Mouse (Mus musculus): ENCODE results near the gene Il24. TPM values are rescaled to one million over a fixed set of nuclear protein-coding genes. Genes with fewer than 3 reads are reported as not detected.

Il24 gene
- not detected for total RNA-seq (2022)

DNA sequence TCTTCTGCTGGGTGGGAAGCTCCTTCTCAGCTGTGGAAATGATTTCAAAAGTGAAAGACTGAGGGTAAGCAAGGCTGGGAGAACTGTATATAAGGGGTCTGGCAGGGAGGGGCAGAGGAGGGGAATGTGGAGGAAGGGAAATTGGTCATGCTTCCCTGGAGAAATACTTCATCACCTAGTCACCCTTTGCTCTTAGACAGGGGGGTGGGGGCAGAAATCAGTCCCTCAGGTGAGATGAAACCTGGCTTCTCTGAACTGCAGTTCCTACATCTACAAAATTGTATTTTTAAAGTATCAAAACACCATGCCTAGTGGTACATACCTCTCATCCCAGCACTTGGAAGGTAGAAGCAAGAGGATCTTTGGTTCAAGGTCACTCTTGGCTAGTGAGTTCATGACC, at the start of gene Il24:
Gene Il24 (minus strand): TSS at position 101 of the 400 bp plus-strand sequence.
- DNase-seq (ENCODE audit: low spot score), result no peak

DNA sequence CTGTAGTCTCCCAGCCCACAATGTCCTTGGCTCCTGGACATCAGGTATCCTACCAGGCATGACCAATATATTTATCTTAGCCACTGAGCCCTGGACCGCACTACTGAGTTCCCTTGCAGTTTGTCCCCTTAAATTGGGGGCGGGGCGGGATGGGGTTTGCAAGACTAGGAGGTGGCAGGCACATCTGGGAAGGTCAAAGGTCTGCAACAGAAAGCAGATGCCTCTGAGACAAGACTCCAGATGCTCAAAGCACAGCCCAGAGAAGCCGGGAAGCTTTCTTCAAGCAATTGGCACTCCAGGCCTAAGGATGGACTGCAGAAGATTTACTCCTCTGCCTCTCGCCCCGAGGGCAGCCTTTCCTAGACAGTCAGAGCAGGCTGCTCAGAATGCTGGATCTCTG, 49.1 kb upstream of the Il24 start:
- no peak for DNase-seq (ENCODE audit: low spot score)

DNA sequence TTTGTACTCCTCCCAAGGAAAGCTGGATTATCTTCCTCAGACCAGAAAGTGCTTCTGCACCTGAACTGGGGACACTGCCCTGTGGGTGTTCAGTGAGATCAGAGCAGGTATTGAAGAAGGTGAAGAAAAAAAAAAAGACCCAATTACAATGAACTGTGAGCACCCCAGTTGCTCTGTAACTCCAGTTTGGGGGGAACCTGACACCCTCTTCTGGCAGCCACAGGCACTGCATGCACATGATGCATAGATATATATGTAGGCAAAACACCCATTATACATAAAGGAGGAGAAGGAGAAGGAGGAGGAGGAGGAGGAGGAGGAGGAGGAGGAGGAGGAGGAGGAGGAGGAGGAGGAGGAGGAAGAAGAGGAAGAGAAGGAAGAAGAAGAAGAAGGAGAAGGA, 39.2 kb upstream of the Il24 start:
- DNase-seq (ENCODE audit: low spot score), result no peak

DNA sequence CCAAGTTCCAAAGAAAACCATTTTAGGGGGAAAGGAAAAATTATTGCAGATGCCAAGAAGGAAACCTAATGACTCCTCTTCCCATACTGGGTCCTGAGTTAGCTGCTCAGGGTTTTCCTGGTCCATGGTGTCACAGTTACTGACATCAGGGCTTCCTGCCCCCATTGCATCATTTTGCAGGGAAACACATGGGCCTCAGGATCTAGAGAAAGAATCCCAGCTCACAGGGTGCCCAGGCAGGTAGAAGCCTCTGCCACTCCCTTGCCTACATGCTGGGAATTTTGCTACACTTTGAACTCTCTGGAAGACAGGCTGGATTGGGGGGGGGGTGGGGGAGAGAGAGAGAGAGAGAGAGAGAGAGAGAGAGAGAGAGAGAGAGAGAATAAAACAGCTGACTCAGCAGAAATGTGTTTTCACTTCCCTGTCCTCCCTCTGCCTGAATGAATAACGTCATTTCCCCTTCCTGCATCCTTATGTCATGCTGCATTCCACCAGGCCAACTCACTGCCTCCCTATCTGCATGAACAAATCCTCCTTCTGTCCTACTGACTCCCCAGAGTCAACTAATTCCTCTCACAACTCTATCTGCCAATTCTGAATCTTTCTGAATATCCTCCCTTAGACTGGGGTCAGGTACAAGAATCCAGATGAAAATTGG, 31.2 kb upstream of the Il24 start:
- no peak for DNase-seq (ENCODE audit: low spot score)

DNA sequence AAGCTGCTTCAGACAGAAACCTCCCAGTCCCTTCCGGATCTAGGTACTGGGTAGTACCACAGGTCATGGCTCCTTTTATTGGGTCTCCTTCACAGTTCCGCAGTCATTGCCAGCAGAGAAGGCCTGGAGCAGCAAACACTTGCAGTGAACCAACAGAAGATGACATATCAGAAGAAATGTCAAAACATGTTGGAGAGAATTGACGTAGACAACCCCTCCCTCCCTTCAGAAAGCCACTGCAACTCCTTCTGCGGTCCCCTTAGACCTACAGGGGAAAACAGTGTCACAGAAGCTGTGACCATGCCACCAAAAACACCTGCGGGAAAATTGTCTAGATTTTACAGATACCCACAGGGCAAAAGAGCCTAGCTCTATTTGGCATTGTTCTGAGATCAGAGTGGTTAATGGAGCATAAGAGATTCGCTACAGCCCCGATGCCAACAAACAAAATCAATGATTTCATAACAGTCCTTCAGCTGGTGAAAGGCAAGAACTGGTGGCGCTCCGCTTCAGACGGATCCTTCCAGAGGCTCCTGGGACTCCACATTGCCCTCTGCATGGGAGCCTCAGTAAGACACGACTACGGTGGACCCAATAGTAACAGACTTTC, 24.3 kb upstream of the Il24 start, which contains the start of gene Il20:
Gene Il20 (minus strand): TSS at position 51 of the 610 bp plus-strand sequence.
- DNase-seq (ENCODE audit: low spot score), result no peak

DNA sequence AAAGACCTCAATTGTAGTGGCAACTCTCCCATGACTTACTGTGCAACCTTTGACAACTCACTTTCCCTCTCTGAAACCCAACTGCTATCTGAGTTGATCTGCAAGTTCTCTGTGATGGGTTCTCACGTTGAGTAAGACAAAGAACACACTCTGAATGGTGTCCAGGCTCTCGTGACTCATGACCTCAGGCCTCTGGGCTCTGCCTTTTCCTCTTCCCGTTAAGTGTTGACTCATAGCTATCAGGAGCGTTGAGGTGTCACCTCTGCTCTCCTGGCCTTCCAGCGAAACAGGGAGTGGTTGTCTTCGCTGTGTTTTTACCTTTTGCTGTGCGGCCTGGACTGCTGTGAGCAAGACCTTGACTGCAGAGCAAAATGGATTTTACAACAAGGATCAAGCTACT, 15.3 kb upstream of the Il24 start:
- no peak for DNase-seq (ENCODE audit: low spot score)

DNA sequence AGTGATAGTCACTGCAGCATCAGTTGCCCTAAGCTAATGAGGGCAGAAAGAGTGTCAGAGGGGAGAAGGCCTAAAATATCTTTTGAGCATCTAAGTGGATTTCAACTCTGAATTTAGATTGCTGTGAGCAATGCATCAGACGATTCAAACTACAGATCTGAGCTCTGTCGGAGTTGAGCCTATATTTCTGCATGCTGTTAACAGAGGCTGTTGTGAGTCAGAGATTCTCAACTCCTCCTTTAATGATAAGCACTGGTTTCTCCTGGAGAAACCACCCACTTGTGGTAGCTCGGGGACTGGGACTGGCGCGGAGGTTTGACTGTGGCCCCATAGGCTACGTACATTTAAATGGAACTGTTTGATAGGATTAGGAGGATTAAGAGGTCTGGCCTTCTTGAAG, 7.2 kb upstream of the Il24 start:
- no peak for DNase-seq (ENCODE audit: low spot score)

DNA sequence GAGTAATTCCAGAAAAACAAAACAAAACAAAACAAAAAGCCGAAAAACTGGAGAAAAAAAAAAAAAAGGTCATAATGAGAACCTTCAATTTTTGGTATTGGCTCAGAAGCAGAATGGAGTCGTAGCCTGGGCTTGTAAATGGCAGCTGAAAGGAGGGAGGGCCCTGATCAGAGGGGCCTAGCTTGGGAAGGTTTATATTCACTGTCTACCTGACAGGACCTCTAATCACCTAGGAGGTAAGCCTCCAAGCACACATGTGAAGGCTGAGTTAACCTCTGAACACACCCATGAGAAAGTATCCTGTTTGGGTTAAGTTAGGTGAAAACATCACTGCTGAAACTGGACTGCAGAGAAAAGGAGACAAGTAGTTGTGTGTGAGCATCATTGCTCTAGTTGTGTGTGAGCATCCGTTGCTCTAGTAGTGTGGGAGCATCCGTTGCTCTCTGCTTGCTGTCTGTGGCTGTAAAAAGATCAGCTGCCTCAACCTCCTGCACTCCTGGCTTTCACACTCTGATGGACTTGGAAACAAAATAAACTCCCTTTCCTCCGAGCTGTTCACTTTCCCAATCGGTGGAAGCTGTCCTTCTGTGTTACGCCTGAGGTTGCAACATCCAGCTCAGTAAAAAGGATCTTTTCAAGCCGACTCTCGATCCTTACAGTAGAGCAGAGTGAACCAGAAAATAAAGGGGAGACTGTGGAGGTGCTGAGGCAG, 6.2 kb upstream of the Il24 start:
- no peak for DNase-seq (ENCODE audit: low spot score)

DNA sequence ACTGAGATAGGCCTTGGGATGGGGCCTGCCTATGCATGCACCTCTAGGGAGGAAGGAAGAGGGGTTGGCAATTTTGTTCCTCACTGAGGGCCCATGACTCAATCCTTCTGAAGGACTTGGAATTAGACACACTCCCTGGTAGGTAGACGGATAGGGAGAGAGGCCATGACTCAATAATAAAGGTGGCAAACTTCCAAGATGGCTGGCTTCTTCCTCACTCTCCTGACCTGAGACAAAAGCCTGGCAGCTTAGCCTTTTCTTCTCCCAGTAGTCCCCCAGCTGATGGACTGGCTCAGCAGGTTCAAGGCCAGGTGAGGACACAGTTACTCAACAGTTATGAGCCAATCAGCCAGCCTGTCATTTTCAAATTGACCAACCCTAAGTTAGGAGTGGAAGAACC, 5.2 kb upstream of the Il24 start:
- no peak for DNase-seq (ENCODE audit: low spot score)

DNA sequence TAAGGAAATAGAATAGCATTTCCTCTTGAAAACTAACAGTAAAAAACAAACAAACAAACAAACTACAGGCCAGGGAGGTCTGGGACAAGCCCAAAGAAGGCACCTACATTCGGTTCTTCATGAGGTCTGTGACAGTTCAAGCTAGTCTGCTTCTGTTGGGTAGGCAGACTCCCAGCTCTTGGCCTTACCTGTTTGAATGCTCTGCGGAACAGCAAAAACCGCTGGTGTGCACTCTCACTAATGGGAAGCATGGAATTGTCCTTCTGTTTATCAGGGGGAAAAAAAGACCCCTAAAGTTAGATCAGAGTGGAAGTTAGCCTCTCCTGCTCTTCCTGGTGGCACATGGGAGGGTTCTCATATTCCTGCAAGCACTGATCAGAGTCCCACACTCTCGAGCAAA, 4.1 kb downstream of the Il24 start:
- DNase-seq (ENCODE audit: low spot score), result no peak

DNA sequence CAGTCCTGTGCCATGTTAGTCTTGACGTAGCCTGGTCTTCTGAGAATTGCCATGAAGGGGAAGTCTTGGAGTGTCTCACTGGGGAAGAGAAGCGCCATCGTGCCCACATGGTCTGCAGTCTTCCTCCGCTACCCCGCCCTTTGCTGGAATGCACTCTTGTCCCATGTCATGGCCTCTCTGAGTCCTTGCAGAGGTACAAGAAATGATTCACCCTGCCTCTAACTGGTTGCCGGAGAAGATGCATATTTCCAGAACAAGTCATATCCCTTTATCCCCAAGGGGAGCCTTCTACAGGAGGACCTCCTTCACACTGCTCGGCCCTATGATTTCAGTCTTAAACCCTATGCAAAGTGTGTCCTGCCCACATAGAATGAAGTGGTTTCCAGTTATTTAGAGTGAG, 7.3 kb downstream of the Il24 start:
- no peak for DNase-seq (ENCODE audit: low spot score)

DNA sequence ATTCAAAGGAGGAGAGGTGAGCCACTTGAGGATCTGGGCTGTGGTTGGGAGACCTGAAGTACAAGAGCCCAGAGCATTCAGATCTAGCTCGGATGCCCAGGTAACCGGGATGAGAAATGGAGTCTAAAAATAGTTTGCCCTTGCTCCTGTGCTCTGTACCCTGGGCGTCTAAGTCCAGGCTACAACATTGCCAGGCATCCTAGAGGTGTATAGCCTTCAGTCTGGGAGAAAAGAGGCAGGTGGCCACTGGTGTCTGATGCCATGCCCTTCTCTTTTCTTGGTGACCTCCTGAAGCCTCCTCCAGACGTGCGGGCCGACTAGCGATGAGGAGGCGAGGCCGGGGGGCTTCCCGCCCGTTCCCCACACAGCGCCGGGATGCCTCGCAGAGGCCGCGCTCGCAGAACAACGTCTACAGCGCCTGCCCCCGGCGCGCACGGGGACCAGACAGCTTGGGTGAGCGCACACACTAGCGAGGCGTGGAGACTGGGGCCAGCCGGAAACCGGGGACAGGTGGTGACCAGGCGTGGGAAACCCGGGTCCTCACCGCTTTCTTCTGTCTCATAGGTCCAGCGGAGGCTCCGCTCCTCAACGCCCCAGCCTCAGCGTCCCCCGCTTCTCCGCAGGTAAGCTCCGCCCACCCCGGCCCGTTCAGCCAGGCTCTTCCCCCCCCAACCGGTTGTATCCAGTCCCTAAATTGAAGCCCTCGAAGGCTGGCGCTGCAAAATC, 9.2 kb downstream of the Il24 start:
- no peak for DNase-seq (ENCODE audit: low spot score)

DNA sequence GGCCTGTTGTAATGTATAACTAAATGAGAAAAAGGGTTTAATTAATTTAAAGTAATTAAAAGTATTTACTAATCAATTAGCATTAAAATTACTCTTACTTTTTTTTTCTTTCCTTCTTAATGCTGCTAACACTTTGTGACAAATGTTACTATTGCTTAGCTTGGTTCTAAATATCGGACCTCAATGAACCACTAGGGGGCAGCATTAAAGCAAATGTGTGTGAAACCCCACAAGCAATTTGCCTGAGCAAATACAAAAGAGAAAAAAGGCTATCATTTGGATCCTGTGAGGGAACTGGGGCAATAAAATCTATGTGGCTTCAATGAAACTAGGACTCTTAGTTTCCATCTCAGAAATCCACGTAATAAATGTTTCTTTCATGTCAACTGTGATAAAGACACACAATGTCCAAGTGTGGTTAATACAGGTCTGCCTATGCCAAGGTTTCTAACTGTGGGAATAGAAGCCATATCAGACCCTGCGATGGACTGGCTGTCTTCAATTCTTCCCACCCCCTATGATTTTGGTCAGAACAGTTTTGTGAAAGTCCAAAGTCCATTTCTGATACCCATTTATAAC, 10.2 kb downstream of the Il24 start:
- peak; percentile 51 for DNase-seq (ENCODE audit: low spot score)

DNA sequence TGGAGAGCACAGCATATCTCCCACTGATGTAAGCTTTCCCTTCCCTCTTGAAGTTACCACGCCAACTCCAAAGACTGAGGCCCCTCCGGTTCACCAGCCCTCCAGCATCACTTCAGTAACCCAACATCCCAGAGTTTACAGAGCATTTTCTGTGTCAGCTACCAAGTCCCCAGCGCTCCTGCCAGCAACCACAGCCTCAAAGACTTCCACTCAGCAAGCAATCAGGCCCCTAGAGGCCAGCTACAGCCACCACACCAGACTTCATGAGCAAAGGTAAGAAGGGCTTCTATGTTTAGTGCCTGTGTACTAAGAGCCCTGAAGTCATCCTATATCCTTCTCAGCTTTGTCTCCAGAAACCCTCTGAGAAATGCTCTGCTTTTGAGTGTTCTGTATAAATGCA, 11.3 kb downstream of the Il24 start:
- DNase-seq (ENCODE audit: low spot score), result no peak

DNA sequence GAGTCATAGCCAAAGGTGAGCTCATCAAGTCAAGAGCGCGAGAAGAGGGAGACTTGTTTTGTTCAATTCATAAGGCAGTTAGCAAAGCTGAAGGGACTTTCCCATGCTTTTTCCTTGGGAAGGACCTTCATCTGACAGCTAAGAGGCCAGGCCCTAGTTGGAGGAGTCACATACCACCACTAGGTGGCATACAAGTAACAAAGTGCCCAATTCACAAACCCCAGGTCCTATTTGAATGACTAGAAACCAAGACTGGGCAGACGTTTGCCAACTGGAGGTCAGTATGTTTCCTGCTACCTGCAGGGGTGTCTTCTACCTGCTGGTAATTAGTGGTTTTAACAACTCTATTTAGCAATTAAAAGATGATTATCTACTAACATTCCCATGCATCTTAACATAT, 12.1 kb downstream of the Il24 start:
- peak; percentile 22 for DNase-seq (ENCODE audit: low spot score)

DNA sequence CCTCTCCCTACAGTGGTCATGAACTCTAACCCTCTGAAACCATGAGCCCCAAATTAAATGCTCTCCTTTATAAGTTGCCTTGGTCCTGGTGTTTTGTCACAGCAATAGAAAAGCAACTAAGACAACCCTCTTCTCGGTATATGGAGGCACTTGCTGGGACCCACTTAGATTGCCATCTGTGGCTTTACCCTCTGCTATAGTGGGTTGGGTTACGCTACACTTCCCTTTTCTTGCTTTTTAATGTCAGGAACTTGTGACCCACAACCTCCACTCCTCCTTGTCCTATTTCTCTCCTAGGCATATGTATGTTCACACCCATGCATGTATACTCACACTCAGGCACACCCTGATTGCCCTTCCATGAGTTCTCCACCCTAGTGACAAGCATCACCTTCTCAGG, 14.3 kb downstream of the Il24 start:
- no peak for DNase-seq (ENCODE audit: low spot score)

DNA sequence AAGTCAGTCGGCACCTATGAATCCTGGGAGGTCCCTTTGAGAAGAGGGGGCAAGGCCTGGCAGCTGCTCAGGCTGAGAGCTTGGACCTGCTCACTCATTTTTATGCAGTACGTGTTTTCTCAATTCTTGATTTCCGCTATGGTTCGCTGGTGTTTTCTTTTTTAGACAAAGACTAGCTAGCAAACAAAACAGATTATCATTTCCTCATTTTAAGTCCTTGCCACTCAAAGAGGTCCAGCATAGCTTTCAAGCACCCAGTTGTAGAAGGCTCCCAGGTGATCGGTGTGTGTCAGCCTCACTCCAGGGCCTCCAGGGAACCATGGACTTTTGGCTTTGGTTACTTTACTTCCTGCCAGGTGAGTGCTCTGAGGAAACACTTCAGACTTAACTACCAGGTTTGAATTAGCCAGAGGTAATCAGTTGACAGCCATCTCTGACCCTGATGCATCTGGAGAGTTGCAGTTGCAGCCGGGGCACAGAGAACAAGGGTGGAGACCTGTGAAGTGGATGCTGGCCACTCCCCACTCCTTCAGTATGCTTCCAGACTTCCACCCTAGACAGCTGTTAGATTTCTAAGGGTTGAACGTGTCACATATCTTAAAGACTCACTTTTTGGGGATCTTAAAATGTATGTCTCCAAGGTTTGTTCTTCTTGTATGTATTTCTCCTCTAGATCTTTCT, 21.6 kb downstream of the Il24 start, which contains the start of gene Fcmr:
Gene Fcmr (plus strand): TSS at position 129 of the 681 bp plus-strand sequence.
- DNase-seq (ENCODE audit: low spot score), result no peak

DNA sequence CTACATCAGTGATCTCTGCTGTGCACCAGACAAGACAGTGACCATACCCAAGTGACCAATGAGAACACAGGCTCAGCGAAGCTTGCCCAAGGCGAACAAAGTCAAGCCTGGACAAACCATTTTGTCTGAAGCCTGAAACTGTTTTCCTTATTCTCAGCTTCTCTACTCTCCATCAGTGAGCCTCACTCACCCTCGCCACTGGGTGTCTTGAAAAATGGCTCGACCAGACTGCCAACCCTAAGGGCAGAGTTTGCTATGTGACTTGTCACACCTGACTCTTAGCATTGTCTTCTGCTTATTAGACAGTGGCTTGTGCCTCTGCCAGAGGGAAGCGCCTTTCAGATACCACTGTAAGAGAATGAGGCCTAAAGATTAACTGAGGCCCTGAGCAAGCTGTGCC, 22.5 kb downstream of the Il24 start:
- no peak for DNase-seq (ENCODE audit: low spot score)

DNA sequence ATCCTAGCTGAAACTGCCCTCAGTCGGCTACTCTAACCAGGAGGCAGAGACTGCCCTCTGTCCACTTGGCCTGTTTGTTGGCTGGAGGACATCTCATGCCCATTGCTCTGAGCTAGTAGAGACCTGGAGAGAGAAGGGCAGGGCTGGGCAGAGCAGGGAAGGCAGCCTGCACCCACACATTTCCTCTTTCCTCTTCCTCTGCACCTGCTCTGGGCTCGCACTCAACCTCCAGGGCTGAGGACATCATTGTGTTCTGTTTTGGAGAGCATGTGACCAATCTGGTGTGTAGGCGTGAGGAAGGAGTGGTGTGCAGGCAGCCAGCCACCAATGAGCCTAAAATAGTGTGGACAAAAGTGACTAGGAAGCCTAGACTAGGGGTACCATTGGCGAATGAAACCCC, 23.0 kb downstream of the Il24 start:
- peak; percentile 12 for DNase-seq (ENCODE audit: low spot score)

DNA sequence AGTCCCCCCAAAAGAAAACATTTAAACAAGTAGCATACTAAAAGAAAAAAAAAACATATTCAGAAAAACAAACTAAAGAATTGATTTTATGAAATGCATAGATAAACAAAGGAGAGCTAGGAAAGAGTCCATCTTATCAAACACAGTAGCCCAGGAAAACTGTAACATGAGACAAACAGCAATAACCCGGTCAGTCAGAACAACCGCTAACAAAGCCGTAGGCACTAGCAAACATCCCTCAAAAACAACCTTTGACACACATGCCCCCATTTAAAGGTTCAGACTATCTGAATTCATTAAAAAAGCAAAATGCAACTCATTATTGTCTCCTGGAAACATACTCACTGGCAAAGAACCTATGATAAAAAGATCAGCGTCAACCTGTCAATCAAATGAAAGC, 29.8 kb downstream of the Il24 start:
- DNase-seq (ENCODE audit: low spot score), result no peak

DNA sequence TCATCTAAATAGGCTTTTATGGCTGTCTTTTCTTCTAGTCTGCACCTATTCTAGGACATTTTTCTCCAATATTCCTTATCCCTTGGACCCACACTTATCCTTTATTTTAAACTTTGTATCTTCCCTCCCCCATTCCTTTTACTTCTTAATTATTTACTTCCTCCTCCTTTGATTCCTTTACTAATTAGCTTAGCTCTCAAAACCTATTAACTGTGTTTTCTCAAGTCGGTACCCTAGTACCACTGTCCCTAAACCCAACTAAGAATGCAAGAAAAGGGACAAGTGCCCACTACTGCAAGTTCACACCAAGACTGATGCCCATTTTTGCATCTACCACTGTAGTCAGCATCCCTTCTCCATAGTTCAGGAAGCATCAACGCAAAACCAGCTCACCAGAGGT, 31.5 kb downstream of the Il24 start:
- no peak for DNase-seq (ENCODE audit: low spot score)

Data from heart, adult 8-10 months (tissue).